Mouse (Mus musculus): ENCODE data around the gene Prima1.

Prima1 gene

GRCm38 (mm10) chr12:103155406-103155805, 86.5 kb downstream of the Prima1 start:
- no peak for DNase-seq (ENCODE audit: low read depth, low spot score)

- DNase-seq (ENCODE audit: low read depth, low spot score): no peak
These were observed 87.0 kb downstream of the Prima1 start for GRCm38 (mm10) chr12:103154927-103155326.

- no peak for DNase-seq (ENCODE audit: low read depth, low spot score)
These were observed 91.7 kb downstream of the Prima1 start for GRCm38 (mm10) chr12:103150247-103150646.

Data from retina, postnatal 7 days (tissue).